Mouse (Mus musculus) neural tube, embryonic 15.5 days (tissue): ENCODE results near the gene Snx29. TPM values are rescaled to one million over a fixed set of nuclear protein-coding genes. Genes with fewer than 3 reads are reported as not detected.

Experiments
- ATAC-seq: fragments of 200-750 bp; cut with Nextera tagmentation; 2 replicates; pipeline ENCODE4 v1.8.0; 2017; ENCODE audit warnings: mild to moderate bottlenecking, moderate TSS enrichment, moderate library complexity; ENCODE audit not compliant: low FRiP score
- H3K27ac ChIP-seq: fragments of 300-500 bp; sonication (generic); replicated peaks from 2 replicates; pipeline ENCODE4 v1.5.1; 2015; ENCODE audit warnings: mild to moderate bottlenecking, inconsistent platforms
- H3K27me3 ChIP-seq: fragments of 300-500 bp; sonication (generic); replicated peaks from 2 replicates; pipeline ENCODE4 v1.6.1; 2015; ENCODE audit warnings: inconsistent platforms
- H3K36me3 ChIP-seq: fragments of 300-500 bp; sonication (generic); 2 replicates; pipeline ENCODE4 v1.6.1; 2015; ENCODE audit warnings: inconsistent platforms
- H3K4me1 ChIP-seq: fragments of 300-500 bp; sonication (generic); 2 replicates; pipeline ENCODE4 v1.6.1; 2015; ENCODE audit warnings: inconsistent platforms
- H3K4me2 ChIP-seq: fragments of 300-500 bp; sonication (generic); 2 replicates; pipeline ENCODE4 v1.6.1; 2015; ENCODE audit warnings: inconsistent platforms, mild to moderate bottlenecking, moderate library complexity
- H3K4me3 ChIP-seq: fragments of 300-500 bp; sonication (generic); replicated peaks from 2 replicates; pipeline ENCODE4 v1.5.1; 2015; ENCODE audit warnings: mild to moderate bottlenecking, inconsistent platforms
- H3K9ac ChIP-seq: fragments of 300-500 bp; sonication (generic); replicated peaks from 2 replicates; pipeline ENCODE4 v1.6.1; 2015; ENCODE audit warnings: mild to moderate bottlenecking, inconsistent platforms
- H3K9me3 ChIP-seq: fragments of 300-500 bp; sonication (generic); replicated peaks from 2 replicates; pipeline ENCODE4 v1.6.1; 2016; ENCODE audit warnings: inconsistent platforms
- WGBS: fragments of 180-500 bp; shearing (Covaris S2); methylation state at CpG from one replicate; pipeline ENCODE4 v1.1.7; 2015; ENCODE audit warnings: mixed read lengths; 5-methylcytosine and 5-hydroxymethylcytosine counted together
- polyA plus RNA-seq: library from polyadenylated mRNA; unstranded; fragments of >200 nt; fragmentation: Nextera tagmentation; extraction: Ambion mirVana; gene quantifications from 2 replicates; pipeline ENCODE4 v1.2.1, GENCODE M21; 2015

The Snx29 gene
- polyA plus RNA-seq, 1 experiment from 2014 or later: 18.7 TPM

DNA sequence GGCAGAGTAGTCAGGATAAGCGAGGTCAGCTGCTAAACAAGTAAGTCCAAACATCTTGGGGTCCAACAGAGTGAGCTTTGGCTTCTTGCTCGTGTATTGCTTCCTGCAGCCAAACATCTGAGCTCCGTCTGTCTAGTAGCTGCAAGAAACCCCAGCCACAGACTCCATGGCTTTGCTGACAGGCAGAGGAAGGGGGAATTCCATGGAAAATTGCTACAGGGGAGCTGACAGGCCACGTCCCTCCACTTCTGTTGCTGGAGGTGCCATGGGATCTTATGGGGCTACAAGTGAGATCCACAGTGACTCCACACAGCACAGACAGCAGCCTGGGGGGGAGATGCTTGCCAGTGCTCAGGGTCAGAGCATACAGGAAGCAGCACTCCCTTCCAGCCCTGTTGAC lies 463.1 kb downstream of the Snx29 start:
- ATAC-seq: no peak
- Histone ChIP-seq H3K27ac (no peak overlapping the region), H3K4me1 (no peaks in the 10 kb centered on the region), H3K27me3 (no peaks in the 10 kb centered on the region), H3K4me2 (no peak overlapping the region), H3K4me3 (no peak overlapping the region), H3K9me3 (no peaks in the 10 kb centered on the region), H3K36me3 (no peaks in the 10 kb centered on the region), H3K9ac (no peak overlapping the region)
- WGBS: 83% methylated on average over 4 of the region's 4 CpGs

DNA sequence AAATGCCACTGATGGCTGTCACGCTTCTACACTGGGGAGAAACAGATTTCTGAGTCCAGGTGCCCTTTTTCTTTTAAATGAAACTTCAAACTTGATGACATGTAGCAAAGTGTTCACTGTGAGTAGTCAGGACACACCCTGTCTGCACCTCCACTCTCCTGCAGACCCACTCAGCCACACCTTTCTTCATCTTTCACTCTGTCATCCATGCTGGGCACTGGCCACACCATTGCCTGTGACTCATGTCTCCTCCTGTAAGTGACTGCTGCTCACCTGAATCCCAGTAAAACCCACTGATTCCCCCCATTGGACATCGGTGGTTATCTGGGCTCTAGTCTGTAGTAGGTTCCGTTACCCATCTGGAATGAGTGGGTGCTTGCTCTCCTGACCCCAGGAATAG lies 467.8 kb downstream of the Snx29 start:
- Histone ChIP-seq H3K4me2 (no peak overlapping the region), H3K4me1 (no peaks in the 10 kb centered on the region), H3K4me3 (no peak overlapping the region), H3K36me3 (no peaks in the 10 kb centered on the region), H3K9ac (no peak overlapping the region), H3K27ac (no peak overlapping the region), H3K9me3 (no peaks in the 10 kb centered on the region), H3K27me3 (no peaks in the 10 kb centered on the region)
- no peak for ATAC-seq
- 97% methylated on average over 3 of the region's 3 CpGs for WGBS

DNA sequence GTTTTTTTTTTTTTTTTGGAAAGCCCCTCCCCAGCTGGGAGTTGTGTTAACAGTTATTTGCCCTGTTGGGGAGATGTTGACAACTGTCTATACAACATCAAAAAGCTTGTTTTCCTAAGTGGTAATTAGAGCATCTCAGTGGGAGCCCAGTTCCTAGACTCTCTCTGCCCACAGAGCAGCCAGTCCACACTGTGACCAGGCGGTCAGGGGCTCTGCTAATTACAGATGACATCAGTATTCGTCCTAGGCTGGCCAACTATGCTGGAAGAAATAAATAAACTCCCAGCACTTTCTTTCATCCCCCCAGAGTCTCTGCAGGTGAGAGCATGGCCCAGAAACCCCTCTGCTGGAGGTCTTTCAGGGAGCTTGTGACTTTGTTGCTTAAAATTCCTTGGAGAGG lies 470.7 kb downstream of the Snx29 start:
- no peaks in the 10 kb centered on the region for H3K36me3 ChIP-seq
- no peak overlapping the region for H3K4me3 ChIP-seq
- H3K4me2 ChIP-seq: no peak overlapping the region
- H3K9me3 ChIP-seq: no peaks in the 10 kb centered on the region
- no peak overlapping the region for H3K27ac ChIP-seq
- 29% methylated on average over 2 of the region's 2 CpGs for WGBS
- ATAC-seq: no peak
- H3K4me1 ChIP-seq: no peaks in the 10 kb centered on the region; the same call in 1 of the 2 replicates
- H3K9ac ChIP-seq: no peak overlapping the region
- H3K27me3 ChIP-seq: no peaks in the 10 kb centered on the region

DNA sequence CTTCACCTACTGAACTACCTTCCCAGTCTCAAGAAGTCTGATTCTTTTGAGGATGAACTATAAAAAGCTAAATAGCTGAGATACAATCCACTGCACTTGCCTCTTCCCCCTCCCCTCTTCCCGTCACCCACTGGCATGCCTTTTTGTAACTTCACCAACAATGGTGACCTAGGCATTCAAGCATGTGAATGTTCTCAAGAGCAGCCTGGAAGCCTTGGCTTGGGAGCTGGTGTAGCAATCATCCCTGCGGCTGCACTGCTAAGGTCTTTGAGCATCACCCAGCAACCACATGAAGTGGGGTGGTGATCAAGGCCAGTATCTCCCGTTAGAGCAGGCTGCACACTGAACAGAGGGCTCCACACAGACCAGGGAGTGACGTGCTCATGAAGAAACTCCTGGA lies 471.9 kb downstream of the Snx29 start:
- no peaks in the 10 kb centered on the region for H3K27me3 ChIP-seq
- no peaks in the 10 kb centered on the region; the same call in 1 of the 2 replicates for H3K4me1 ChIP-seq
- no peak overlapping the region for H3K9ac ChIP-seq
- ATAC-seq: no peak
- no peak overlapping the region for H3K4me3 ChIP-seq
- no peaks in the 10 kb centered on the region for H3K36me3 ChIP-seq
- no peaks in the 10 kb centered on the region for H3K9me3 ChIP-seq
- WGBS: 63% methylated on average over 4 of the region's 4 CpGs
- no peak overlapping the region for H3K27ac ChIP-seq
- no peak overlapping the region for H3K4me2 ChIP-seq

DNA sequence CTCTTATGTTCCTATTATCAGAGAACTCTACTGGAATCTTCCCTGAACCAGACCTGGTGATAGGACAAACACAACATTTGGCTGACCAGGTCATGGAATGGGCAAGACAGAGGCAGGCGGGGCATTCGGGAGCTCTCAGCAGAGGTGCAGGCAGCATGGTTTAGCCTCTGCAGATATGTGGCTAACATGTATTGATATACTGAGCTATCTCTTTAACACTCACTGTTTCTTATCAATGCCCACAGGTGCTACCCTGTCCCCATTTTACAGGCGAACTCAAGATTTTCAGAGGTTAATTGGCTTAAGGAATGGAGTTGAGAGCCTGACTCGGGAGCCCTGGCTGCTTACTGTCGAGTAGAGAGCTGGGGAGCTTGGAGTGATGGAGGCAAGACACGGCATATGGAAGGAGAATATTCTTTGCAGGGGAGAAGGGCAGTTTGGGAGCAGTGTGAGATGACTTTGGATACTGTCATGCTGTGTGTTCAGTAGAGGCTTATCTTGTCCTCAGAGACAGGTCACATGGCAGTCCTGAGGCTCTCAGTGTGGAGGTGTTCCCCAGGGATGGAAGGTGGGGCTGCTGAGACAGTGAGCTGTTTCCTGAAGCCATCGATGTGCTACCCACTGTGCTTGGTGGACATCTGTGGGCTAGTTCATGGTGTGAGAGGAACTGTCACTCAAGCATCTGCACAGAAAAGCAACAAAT lies 473.2 kb downstream of the Snx29 start:
- no peaks in the 10 kb centered on the region for H3K9me3 ChIP-seq
- H3K4me1 ChIP-seq: peaks cover under 1% of the 10 kb centered on the region; the same call in 1 of the 2 replicates
- H3K27me3 ChIP-seq: no peaks in the 10 kb centered on the region
- no peak overlapping the region for H3K4me3 ChIP-seq
- no peak overlapping the region for H3K4me2 ChIP-seq
- ATAC-seq: no peak
- H3K36me3 ChIP-seq: no peaks in the 10 kb centered on the region
- no peak overlapping the region for H3K9ac ChIP-seq
- H3K27ac ChIP-seq: no peak overlapping the region
- WGBS: 85% methylated on average over 7 of the region's 7 CpGs

DNA sequence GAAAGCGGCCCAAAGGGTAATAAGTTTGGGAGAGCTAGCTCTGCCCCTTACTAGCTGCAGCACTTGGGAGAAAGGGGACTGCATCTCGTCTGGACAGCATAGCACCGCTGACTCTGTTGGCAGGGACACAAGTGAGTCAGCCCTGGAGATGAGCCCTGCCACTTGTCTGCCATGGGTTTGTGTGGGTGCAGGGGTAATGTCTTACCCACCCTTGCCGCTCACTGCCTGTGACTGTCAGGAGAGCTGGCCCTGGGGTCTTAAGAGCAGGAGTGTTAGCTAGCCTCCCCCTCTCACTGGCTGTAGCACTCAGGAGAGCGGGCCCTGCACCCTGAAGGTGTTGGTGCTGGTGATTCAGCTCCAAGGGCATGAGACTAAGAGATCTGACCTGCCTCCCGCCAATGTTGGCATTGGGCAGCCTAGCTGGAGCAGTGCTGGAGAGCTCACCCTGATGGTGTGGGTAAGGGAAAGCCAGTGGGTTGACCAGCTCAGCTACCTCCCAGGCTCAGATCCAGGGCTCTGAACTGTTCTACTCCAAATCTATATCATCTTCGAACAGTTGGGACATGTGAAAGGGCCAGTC lies 479.3 kb downstream of the Snx29 start:
- Histone ChIP-seq H3K4me1 (peaks cover 2% of the 10 kb centered on the region; the same call in 1 of the 2 replicates), H3K27ac (no peak overlapping the region), H3K4me3 (no peak overlapping the region), H3K36me3 (no peaks in the 10 kb centered on the region), H3K9me3 (no peaks in the 10 kb centered on the region), H3K27me3 (no peaks in the 10 kb centered on the region), H3K9ac (no peak overlapping the region), H3K4me2 (no peak overlapping the region)
- ATAC-seq: no peak
- WGBS: 90% methylated on average over 7 of the region's 7 CpGs

Other genes starting within 250 kb of the Snx29 start
- gene Txndc11, start 188.3 kb upstream of the Snx29 start, polyA plus RNA-seq: 28.7 and 29.3 TPM in 2 replicates
- gene Zc3h7a, start 146.5 kb upstream of the Snx29 start, polyA plus RNA-seq: 72.7 and 73.4 TPM in 2 replicates
- gene Rsl1d1, start 119.6 kb upstream of the Snx29 start, polyA plus RNA-seq: 119 and 140 TPM in 2 replicates
- 48.4 and 52.1 TPM in 2 replicates for gene Gspt1, start 68.6 kb upstream of the Snx29 start, polyA plus RNA-seq
- gene Tnfrsf17, start 9.1 kb upstream of the Snx29 start, polyA plus RNA-seq: 0.19 TPM in 1 of 2 replicates, not detected in the other